Mouse (Mus musculus) adrenal gland, postnatal 25 days (tissue): ENCODE results near the gene Rfesd. TPM values are rescaled to one million over a fixed set of nuclear protein-coding genes. Genes with fewer than 3 reads are reported as not detected.
A peak's percentile ranks its signal among the peaks of the same experiment; 100 is the strongest.

Experiments used
- DNase-seq: peaks from one replicate; pipeline ENCODE4 v3.0.0; 2021; ENCODE audit warnings: mixed read lengths
- long read RNA-seq: library from polyadenylated mRNA; stranded (forward); transcript quantifications from one replicate; pipeline ENCODE4 v2.0.0, GENCODE M21; 2021
- total RNA-seq: library from RNA; stranded (reverse); gene quantifications from 2 replicates; pipeline ENCODE4 v1.2.3, GENCODE M21; 2021

Rfesd gene
- 27.7 and 30.7 TPM in 2 replicates for total RNA-seq
- long read RNA-seq, transcript Rfesd-201 (4 exons, 2,807 nt): major isoform, 11 of 22 reads
- long read RNA-seq, transcript Rfesd-203 (4 exons, 1,436 nt): minor isoform, 8 of 22 reads
- long read RNA-seq, partial matches to known transcripts: 0 of 22 reads
- long read RNA-seq, other reads (novel, unspliced or antisense): 2 of 22 reads

DNA sequence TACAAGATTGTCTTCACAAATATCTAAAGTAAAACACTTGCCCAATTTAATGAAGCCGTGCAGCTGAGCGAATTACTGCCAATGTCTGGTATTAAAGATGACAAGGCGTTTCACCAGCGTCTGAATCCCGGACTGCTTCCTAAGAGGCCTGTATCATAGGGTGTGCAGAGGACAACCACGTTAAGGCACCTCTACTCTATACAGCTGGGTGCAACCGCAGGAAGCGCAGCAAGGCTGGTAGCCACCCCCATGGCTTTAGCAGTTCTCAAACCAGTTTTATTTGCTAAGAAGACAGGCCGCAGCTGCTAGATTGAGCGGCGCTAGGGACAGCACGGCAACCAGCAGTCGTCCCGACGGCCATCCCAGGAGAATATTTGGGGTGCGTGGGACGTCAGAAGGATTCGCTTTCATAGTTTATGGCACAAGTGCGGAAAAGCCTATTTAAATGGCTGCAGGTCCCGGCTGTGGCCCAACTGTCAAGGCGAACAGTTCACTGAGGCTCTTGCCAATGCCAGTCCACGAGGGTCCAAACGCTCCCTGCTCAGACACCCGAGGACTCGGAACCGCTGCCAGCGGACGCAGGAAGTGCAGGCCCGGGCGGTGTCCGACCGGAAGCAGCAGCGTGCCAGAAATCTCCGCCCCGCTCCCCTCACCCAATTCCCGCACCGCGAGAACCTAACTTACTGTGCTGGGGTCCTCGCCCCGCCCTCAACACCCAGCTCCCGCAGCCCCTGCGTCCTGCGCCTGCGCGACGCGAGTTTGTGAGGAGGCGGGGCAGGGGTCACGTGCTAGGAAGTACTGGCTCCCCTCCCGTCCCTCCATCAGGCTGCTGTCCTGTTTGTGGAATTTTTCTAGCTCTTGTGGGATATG is at the start of gene Rfesd:
Rfesd (minus strand) TSS at position 746 of the 870 bp plus-strand sequence.
- peak; percentile 98 for DNase-seq

DNA sequence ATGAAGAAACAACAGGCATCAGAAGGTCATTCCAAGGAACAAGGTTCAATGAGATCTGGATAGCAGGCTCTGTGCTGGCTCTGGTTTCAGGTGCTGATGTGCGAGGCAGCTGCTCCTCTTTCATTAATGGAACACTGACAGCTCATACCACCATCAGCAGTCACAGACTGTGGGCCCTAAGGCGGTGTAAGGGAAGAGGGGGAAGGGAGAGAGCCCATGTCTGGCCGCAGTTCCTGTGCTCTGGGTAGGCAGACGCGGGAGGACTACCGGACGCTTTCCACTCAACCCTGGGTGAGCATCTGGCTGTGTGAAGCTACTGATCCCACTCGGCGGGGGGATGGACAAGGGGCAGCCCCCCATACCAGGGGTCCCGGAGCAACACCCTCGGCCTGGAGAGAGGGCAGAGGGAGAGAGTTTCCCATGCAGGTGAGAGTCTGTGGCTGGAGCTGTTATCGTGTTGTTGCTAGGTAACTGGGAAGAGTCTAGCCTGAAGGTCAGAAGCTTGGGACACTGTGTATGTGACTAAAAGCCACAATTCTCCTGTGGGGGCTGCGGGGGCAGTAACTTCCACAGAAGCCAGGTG is 45.9 kb upstream of the Rfesd start:
- DNase-seq: no peak

DNA sequence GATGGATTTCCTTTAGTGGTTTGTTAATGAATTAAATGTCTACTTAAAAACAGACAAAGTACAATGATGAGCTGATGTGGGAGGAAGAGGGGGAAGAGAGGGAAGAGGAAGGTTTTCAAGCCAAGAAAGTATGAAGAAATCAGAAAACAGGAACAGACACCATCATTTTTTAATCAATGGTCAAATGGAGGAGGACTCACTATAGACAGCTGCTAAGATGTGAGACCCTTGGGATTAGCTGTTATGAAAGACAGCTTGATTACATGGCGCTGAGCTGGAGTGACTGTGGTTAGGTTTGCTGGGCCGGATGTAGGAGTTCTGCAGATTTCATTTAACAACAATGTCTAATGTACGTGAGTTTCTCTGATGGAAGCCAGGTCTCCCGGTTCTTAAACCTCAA is 45.0 kb upstream of the Rfesd start:
- DNase-seq: no peak

GRCm38 (mm10) chr13:76062569-76062968 is 44.0 kb upstream of the Rfesd start:
- no peak for DNase-seq

- no peak for DNase-seq
Measured at GRCm38 (mm10) chr13:76062126-76062525, 43.6 kb upstream of the Rfesd start.

- DNase-seq: no peak
Measured at GRCm38 (mm10) chr13:76059591-76059990, 41.1 kb upstream of the Rfesd start.

- no peak for DNase-seq
Measured at GRCm38 (mm10) chr13:76057267-76058069, 38.9 kb upstream of the Rfesd start.

DNA sequence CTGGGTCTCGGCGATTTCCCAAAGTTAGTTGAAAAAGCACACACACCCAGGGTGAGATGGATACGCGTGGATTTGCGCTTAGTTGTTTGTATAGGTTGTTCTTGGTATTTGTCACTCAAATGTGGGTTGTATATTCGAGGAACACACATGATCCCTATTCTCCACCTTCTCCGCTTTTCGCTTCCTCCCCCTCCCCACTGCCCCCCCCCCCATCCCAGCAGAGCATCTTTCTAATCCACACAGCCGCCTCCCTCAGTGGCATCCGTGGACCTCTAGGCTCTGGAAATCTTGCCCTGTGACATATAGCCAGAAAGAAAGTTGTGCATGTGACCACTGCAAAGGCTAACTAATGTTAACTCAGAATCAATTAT is 38.4 kb upstream of the Rfesd start, which contains the start of gene Gpr150:
Gpr150 (minus strand) TSS at position 101 of the 371 bp plus-strand sequence.
- no peak for DNase-seq

DNA sequence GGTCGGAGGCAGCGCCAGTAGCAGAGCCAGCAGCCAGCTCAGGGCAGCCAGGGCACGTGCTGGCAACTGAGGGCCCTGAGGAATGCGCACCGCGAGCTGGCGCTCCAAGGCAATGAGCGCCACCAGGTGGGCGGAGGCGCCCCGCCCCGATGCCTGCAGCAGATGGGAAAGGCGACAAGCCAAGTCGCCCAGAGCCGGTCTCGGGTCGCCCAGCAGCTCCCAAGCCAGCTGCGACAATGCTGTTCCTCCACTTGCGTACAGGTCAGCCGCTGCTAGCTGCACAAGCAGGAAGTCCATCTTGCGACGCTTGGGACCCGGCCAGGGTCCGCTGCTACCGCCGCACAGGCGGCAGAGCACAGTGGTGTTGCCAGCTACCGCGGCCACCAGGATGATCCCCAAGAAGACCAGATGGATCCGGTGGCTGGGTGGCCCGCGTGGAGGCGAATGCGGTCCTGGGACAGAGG is 37.8 kb upstream of the Rfesd start:
- peak; percentile 65 for DNase-seq

DNA sequence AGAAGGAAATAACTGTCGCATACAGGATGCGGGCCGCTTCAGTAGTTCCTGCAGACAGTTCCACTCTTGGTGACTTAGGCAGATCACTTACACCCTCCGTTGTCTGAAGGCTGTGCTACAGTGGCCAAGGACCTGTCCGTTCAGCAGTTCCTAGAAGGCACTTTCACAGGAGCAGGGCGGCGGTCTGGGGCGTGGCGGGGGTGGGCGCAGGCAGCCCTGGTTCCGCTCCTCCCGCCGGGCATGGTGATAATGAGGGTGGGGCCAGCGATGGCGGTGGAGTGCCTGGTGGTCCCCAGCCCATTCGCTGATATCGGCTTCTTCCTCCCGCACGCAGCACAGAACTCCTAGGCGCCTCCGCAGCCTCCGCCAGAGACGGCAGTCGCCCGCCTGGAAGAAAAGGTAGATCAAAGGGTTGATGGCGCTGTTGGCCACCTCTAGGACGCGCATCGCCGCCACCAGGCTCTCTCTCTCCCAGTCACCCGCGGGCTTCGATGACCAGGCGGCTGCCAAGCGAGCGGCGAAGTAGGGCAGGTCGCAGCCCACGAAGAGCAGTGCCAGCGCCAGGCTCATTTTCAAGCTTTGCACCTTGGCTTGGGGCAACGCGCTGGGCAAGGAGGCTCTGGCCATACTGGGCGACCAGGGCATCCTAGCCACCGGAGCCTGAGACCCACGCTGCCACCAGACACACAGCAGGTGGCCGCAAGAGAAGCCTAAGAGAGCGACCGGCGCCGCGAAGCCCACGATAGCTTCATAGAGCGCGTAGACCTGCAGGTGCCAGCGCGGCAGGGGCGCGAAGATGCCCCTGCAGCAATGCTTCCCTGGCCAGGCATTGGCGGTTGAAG is 37.1 kb upstream of the Rfesd start:
- peak; percentile 24 for DNase-seq

DNA sequence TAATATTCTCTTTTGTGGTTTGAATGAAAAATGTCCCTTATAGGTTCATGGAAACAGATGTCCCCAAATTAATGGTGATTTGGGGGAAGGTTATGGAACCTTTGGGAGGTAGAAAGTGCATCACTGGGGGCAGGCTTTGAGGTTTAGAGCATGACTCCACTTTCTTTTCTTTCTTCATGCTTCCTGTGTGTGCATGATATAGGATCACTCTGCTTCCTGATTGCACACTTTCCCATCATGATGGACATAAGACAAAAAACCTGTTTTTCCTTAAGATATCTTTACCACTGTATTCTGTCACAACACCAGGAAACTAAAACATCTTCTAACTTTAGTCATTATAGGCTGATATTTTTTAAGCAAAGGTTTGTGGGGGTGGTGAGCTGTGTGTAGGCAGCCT is 26.5 kb upstream of the Rfesd start:
- DNase-seq: no peak

DNA sequence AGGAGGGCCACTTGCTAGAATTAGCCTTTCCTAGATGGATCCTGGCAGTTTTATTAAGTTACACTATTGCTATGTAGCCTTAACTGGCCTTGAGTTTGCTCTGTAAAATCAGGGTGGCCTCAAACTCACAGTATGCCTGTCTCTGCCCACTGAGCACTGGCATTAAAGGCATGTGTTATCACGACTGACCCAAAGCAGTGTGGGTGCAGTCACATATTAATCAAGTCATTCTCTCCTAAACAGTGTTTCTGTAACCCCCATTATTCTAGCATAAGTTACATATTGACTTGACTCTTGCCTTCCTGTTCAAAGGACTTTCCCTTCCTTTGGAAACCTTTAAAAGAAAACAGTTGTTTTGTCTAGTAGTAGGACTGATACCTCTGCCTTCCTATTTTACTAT is 23.9 kb upstream of the Rfesd start:
- DNase-seq: no peak

GRCm38 (mm10) chr13:76024588-76024987 is 6.1 kb upstream of the Rfesd start:
- DNase-seq: no peak

- no peak for DNase-seq
Measured at GRCm38 (mm10) chr13:76021782-76022181, 3.3 kb upstream of the Rfesd start.

- DNase-seq: no peak
Measured at GRCm38 (mm10) chr13:76018844-76019400, 403 bp upstream of the Rfesd start.

- no peak for DNase-seq
Measured at GRCm38 (mm10) chr13:76017465-76017864, 1.1 kb downstream of the Rfesd start.

GRCm38 (mm10) chr13:76014511-76014910 is 4.0 kb downstream of the Rfesd start:
- no peak for DNase-seq

GRCm38 (mm10) chr13:76003272-76003671 is 15.2 kb downstream of the Rfesd start:
- DNase-seq: no peak

DNA sequence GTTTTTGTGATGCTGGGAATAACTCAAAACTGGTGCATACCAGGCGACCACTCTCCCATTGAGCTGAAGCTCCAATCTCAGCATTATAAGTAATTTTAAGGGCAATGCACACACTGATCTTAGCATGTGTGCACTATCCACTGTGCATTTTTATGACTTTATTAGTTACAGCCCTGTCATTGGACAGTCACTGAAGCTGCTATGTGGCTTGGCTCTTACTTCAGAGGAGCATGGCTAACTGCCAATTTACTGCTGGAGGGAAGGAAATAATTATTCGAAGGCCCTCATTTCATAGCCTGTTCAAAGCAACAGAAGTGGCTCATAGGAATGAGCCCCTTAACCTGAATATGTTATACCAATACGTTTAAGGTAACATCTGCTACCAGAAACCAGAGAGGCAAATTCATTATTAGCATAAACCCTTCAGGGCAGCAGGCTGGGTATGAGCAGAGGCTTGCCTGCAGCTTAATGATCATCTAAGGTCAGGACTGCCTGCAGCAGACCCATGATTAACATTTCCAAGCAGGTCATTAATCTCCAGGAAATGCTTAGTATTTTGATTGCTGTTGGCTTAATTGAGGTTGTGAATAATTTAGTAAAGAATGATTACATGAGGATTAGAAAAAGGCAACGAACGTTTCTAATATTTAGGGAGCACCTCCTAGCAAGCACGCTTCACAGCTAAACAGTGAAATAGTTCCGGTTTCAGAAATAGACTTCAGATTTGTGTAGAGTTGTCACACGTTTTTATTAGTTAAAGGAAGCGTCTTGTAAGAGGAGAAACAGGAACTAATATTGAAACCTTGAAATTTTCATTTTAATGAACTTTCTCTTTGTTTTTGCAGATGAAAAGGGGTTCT is 26.1 kb downstream of the Rfesd start:
- DNase-seq: no peak

GRCm38 (mm10) chr13:75988096-75988495 is 30.4 kb downstream of the Rfesd start:
- DNase-seq: no peak
